Mouse (Mus musculus): ENCODE measurements at regions not wholly inside any gene's neighbourhood (a gene's known extent, or its start where the extent isn't known, plus 50 kb on each side); places are given as distances from the start of the nearest gene placed in this dataset.
"Not testable (repeated sequence)": the region's sequence is repeated elsewhere in the genome, so short reads cannot be mapped to it uniquely, and the experiment has no call there.

- no peak for DNase-seq
Measured at GRCm38 (mm10) chr1:168681685-168682491, 249.8 kb upstream of the Pbx1 start.

DNA sequence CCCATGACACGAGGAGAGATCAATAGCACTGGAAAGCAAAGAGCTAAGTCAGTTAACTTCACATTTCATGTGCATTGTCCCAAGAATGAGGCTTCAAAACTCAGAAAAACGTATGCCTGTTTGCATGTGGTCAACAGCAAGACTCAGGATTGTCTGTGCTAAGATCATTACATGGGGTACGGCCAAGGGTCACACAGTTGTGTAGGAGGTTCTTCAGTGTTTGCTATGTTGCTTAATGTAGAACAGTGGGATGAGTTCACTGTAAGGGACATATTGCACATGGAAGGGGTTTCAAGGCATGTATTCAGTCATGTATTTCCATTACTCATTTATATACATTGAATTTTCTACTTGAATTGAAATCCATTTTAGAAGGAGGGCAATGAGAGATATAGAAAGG is 248.6 kb upstream of the Pbx1 start:
- DNase-seq: no peak

DNA sequence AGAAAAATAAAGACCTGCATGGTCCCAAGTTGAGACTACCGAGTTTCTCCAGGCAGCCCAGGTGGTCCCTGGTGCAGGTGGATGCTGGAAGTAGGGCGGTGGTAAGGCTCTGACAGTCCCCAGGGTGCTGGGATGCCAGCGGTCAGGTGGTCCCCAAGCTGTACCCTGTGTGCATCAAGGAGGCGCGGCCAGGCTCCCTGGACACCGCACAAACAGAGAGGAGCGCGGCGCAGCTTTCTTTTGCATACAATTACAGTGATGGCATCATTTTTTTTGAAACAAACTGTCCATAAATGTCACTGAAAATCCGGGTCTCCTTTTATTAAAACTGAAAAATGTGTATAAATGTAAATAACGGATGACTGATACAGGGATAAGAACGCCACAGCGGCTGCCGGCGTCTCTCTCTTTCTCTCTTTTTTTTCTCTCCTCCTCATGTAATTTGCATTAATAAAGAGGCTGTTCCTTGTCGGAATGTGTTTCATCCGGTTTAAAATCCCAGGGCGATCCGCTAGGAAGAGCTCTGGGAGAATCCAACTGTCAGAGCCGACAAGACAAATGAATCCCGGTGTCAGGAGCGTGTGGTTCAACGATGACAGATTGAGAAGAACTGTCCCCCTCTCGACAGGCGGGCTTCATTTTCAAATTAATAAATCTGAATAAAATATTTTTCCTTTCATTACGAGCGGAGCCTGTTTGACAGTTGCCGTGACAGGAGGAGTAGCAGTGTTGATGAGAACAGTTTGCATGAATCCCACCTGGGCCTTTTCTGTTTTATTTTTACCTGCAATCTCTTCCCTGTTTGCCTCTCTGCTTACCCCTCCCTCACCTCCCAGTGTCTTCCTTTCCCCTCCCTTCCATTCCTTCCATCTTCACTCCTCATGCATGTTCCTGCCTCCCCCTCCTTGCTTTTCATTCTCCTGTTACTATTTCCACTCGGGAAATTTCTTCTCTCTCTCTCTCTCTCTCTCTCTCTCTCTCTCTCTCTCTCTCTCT is 244.6 kb upstream of the Pbx1 start:
- no peak for DNase-seq

DNA sequence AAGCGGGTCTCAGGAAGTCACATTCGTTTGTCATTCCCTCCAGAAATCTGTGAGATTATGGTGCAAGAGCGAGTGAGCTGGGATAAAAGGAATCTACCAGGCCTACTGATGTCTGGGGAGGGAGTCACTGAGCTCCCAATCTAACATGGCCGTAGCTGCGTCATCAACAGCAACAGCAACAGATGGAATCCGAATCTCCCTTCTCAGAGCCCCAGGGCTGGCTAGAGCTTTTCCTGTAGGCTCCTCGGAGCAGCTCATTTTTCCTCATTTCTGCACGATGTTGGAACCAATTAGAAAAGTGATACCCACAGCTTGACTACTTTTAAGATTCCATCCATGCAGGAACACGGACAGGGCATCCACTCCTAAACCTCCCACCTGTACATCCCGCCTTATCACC is 243.7 kb upstream of the Pbx1 start:
- no peak for DNase-seq

- DNase-seq: no peak
Measured at GRCm38 (mm10) chr1:168662755-168663284, 230.8 kb upstream of the Pbx1 start.

- no peak for DNase-seq
Measured at GRCm38 (mm10) chr1:168660956-168661355, 228.9 kb upstream of the Pbx1 start.

GRCm38 (mm10) chr1:168659578-168659977 is 227.5 kb upstream of the Pbx1 start:
- DNase-seq: no peak

DNA sequence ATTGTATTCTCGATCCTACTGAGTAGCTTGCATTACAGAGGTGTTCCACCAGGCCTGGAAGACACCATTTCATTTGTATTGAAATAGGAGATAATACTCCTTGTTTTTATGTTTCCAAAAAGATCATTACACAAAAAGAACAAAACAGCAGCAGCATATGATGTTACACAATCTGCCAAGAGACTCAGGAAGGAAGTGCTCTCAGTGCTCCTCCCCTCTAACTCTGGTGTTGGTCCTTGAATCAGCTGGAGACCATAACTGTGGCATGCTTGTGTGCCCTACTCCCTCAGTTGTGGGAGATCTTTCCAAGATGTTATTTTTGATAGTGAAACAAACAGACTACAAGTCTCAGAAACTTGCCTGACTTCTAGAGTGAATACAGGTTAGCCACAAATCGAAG is 200.8 kb upstream of the Pbx1 start:
- DNase-seq: no peak

GRCm38 (mm10) chr1:168631979-168632378 is 199.9 kb upstream of the Pbx1 start:
- no peak for DNase-seq

DNA sequence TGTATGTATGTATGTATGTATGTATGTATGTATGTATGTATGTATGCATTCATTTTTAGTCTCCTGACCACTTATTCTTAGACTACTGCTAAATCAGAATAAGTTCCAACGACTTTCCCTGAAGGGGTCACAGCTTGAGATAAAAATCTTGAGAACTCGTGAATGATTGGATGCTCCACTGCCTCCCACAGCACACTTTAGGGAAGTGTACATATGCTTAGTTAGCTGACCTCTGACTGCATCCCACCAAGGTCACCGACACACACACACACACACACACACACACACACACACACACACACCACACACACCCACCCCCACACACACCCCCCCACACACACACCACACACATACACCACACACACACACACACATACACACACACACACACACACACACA is 169.9 kb upstream of the Pbx1 start:
- DNase-seq: not testable (repeated sequence)

DNA sequence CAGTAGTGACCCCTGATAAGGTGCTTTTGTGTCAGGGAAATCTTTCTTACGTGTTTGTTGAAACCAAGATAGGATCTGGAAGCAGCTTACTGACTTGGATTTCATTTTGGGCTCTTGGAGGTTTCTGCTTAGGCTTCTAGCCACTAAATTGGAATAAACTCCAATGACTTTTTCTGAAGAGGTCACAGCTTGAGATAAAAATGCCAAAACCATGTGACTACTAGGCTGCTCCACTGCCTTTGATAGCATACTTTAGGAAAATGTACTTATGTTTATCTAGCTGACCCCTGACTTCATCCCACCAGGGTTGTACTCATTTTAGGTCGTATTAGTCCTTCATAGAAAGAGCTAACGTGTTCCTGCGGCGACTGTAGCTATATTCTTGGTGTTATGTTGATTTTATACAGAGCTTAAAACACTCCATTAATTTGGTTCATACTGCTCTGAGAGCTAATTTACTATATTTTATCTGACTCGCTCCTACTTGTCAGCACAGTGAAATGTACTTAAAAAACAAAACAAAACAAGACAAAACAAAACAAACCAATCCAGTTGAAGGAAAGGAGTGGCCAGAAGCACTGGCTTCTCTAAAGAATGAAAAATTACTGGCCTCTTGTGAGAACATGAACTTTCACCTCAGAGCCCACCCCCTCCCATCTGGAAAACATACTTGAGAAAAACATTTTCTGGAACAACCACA is 168.5 kb upstream of the Pbx1 start:
- no peak for DNase-seq

DNA sequence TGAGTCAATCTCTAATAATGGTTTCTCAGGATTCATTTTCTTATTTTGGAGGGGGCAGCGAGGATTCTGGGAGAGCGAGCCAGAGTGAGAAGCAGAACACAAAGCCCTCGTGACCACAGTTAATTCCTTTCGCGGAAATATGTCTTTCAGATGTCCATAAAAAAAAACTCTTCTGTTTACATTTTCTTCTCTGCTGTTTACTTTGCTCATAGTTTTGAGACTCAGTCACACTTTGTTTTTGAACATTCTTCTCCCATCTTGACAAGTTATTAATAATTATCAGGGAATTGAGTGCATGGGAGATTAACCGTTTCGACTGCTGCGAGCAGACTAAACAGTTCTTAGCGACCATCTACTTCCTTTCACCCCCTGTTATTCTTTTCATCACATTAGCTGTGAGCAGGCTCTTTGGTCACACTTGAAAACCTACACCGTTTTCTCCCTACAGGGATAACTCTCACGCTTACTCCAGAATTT is 166.2 kb upstream of the Pbx1 start:
- DNase-seq: no peak

DNA sequence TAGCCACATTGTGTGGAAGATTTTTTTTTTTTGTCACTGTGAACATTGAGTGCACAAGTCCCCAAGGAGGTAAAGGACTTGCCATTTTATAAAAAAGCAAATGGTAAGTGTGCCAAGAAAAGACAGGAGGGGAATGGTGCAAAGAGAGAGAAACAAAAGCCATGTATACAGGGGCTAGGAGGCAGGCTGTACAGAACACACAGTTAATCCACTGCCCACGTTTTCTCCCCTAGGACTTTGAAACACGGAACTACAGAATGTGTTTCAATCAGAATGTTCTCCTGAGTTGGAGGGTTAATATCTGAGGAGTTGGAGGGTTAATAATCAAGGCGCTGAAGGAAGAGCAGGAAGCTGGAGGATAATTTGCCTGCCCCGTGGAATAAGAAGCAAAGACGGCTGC is 165.4 kb upstream of the Pbx1 start:
- no peak for DNase-seq

DNA sequence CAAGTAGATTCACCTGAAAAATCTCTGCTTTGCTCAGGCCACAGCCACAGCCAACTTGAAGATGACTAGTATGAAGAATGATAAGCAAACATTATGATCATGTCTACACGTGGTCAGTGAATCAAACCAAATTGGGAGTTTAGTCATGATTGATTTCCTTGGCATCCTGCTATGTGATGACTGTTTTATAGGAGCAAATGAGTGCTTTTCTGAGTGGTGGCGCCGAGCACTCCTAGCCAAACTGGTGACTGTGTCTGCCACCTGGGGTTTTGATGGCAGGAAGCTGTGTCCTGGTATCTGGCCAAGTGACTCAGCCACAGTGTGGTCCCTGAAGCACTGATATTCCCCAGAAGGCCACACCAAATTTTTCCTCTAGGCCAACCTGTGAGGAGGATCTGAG is 152.1 kb upstream of the Pbx1 start:
- peak; percentile 57 for DNase-seq

GRCm38 (mm10) chr1:168582434-168582833 is 150.4 kb upstream of the Pbx1 start:
- no peak for DNase-seq

- DNase-seq: no peak
Measured at GRCm38 (mm10) chr1:168569930-168570515, 138.0 kb upstream of the Pbx1 start.

DNA sequence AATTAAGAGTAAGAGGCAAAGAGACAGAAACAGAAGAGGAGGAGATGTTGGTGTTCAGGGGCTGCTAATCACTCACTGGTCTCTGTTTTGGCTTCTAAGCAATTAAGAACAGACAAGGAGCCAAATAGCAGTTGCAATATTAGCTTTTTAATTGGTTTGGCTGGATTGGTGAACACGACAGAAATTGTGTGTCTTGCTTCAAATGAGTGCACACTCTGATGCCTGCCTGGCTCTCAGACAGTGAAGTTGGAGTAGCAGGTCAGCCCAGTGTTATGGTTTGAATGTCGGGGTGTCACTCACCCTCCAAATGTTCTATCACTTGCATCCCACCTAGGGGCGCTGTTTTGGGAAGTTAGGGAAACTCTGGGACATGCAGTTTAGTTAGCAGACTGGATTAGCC is 120.3 kb upstream of the Pbx1 start:
- no peak for DNase-seq

GRCm38 (mm10) chr1:168549807-168550435 is 117.9 kb upstream of the Pbx1 start:
- DNase-seq: no peak

DNA sequence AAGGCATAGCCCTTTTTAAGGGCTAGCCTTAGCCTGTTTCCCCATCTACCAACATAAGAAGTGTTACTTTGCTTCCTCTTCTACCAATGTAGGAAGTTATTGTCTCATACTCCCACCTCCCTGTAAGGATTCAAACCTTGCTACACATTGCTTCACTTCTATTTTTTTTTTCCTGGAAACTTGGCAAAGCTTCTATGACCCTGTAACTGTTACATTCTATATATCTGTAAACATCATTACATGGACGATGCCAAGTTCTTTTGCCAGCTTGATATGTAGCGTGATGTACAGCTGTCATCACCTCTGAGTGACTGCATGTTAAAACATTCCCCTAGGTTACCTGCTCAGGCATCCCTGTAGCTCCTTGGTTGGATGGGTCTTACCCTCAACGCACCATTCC is 114.1 kb upstream of the Pbx1 start:
- no peak for DNase-seq

DNA sequence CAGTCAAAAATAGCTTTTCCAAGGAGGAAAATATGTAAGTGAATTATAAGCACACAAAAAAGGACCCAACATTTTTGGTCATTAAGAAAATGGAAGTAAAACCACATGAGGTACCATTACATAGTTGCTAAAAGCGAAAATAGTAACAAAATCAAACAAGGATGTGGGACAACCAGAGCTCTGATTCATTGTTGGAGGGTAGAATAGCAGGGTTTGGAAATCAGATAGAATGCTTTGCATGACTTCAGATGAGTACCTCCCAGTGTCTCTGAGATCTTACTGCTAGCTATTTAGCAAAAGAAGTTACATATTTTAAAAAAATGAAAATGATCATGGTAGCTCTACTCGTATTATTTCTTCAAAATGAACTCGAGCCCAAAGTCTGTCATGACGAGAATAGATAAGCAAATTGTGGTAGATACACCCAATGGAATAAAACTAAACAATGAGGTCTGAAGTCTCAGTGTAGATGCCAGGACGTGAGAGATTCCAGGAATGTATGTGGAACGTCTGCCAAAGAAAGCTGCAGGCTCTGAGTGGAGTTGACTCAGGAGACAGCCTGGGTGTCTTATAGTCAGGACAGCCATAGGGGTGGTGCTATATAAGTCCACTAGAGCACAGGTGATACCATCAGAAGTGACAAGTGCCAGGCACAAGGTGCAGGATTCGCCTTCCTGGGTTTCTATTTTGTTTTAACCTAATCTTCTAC is 113.2 kb upstream of the Pbx1 start:
- no peak for DNase-seq

DNA sequence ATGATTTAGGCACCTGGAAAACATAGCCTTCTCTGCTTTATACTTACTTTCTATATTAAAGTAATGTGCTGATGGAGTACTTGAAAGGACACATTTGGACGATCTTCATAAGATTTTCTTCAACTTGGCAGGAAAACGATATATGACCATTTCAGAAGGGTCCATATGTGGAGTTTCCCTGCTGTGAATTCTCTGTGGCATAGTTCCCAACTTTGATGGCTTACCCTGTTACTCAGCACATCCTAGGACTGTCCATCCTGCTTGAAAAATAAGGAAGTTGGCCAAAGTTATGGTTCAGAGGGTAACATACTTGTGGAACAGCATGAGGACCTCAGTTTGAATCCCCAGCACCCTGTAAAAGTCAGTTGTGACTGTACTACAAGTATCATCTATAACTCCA is 109.2 kb upstream of the Pbx1 start:
- DNase-seq: no peak
